ENCODE assay signal across 8 mouse cellular contexts in the genomic region with DNA sequence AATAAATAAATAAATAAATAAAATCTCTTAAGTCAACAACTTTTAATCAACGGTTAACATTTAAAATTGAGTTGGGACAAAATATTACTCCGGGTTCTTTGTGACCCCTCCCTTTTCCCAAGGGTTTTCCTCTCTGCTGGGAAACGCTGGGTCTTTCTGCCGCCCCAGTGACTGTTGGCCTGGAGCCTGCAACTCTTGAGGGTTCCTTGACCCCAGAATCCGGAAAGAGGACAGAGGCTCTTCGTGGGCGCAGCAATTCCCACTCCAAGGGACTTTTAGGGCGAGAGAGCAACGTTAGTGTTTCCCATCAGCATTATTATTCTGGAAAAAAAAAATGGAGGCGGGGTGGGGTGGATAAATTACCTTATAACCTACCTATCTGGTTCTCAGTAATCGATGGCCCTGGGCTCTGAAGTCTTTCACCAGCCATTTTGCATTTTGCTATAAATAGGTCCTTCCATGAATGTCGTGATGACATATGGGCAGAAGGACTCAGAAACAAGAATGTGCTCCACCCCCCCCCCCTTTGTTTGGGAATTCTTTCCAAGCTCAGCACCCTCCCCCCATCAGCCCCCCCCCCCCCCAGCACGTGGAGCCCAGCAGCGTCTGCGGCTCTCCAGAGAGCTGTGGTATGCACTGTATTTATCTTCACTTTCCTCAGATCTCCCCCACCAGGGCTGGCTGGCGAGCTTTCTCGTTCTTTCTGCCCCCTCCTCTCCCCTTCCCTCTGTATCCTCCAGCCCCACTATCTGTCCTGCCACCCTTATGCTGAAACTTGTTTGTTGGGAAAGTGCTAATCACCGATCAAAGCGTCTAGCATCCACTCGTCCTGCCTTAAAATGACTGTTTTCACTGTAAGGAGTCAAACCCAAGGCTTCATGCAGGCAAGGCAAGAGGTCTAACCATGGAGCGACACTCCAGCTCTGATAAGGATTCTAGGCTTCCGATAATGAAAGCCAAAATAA. TPM values are rescaled to one million over a fixed set of nuclear protein-coding genes. Genes with fewer than 3 reads are reported as not detected.
DNase-seq lines count a peak whose midpoint lies in the region; ATAC-seq and TF ChIP-seq lines count a peak whose summit lies in the region.

No protein-coding gene starts in this region.

- no peak for TF ChIP-seq CTCF in forebrain, postnatal 0 days (IDR thresholded peaks at IDR 0.05; ENCODE audit: low read depth)
- no peak for TF ChIP-seq CTCF in lung, postnatal 0 days (IDR thresholded peaks at IDR 0.05)

- no peak overlapping the region for H3K9ac ChIP-seq in forebrain, postnatal 0 days
- 0 out of 2 replicates have a peak overlapping the region, but pooled peaks have one; percentile 30 for H3K9ac ChIP-seq in lung, postnatal 0 days (replicated peaks; ENCODE audit: low read depth)

- ATAC-seq in forebrain, postnatal 0 days = 0 out of 2 replicates have a peak, but pooled peaks have one; percentile 33
- peak; percentile 54 for ATAC-seq in lung, postnatal 0 days

- H3K36me3 ChIP-seq in forebrain, postnatal 0 days (ENCODE audit: insufficient read depth) = no peaks in the 10 kb centered on the region
- H3K36me3 ChIP-seq in lung, postnatal 0 days (ENCODE audit: insufficient read depth, low read length) = no peaks in the 10 kb centered on the region

- intact Hi-C loops in left cerebral cortex, postnatal 25 days (cut with DNase I) = no loop called here

- peak overlapping the region; percentile 41 for H3K4me2 ChIP-seq in forebrain, postnatal 0 days (ENCODE audit: low read depth)
- peak overlapping the region; percentile 56 for H3K4me2 ChIP-seq in lung, postnatal 0 days (replicated peaks; ENCODE audit: low read depth, low read length)

- H3K4me1 ChIP-seq in forebrain, postnatal 0 days (ENCODE audit: insufficient read depth) = peaks cover 11% of the 10 kb centered on the region; the same call in 1 of the 2 replicates
- H3K4me1 ChIP-seq in lung, postnatal 0 days (ENCODE audit: insufficient read depth, low read depth, low read length) = peaks cover 8% of the 10 kb centered on the region; the same call in 1 of the 2 replicates

- H3K4me3 ChIP-seq in forebrain, postnatal 0 days (ENCODE audit: low read depth, low read length) = no peak overlapping the region; the same call in 1 of the 2 replicates
- peak overlapping the region; percentile 20 for H3K4me3 ChIP-seq in lung, postnatal 0 days (ENCODE audit: low read depth, low read length)

- no peaks in the 10 kb centered on the region for H3K27me3 ChIP-seq in forebrain, postnatal 0 days (ENCODE audit: insufficient read depth, low read length)
- no peaks in the 10 kb centered on the region for H3K27me3 ChIP-seq in lung, postnatal 0 days (replicated peaks; ENCODE audit: insufficient read depth, low read length)

- no peaks in the 10 kb centered on the region for H3K9me3 ChIP-seq in forebrain, postnatal 0 days (ENCODE audit: low read length)
- no peaks in the 10 kb centered on the region for H3K9me3 ChIP-seq in lung, postnatal 0 days (ENCODE audit: low read length)

- 14% methylated on average over 22 of the region's 22 CpGs for WGBS in forebrain, postnatal 0 days
- 5% methylated on average over 22 of the region's 22 CpGs for WGBS in lung, postnatal 0 days

- TF ChIP-seq EP300 in lung, postnatal 0 days (IDR thresholded peaks at IDR 0.05) = no peak; the same call in 1 of the 2 replicates

- DNase-seq in Muller cell, postnatal 12 days (ENCODE audit: inconsistent ontology term) = peak; percentile 83
- DNase-seq in c-Kit-negative CD71-positive TER-119-positive erythroid progenitor cells, embryonic 14.5 days (ENCODE audit: low read depth, low spot score) = peak; percentile 62
- DNase-seq in forebrain, postnatal 0 days = no peak
- peak; percentile 52 for DNase-seq in kidney, adult 18-20 months
- DNase-seq in lung, postnatal 0 days (ENCODE audit: low spot score) = peak; percentile 61
- peak; percentile 8 to 35 for DNase-seq in spleen, postnatal 36 days (ENCODE audit: low spot score in 2 of 2)
- no peak for DNase-seq in urinary bladder, postnatal 10 days (ENCODE audit: low spot score)
- DNase-seq in left cerebral cortex, postnatal 25 days (ENCODE audit: low spot score in 2 of 2) = no peak

- 0 out of 2 replicates have a peak overlapping the region, but pooled peaks have one; percentile 21 for H3K27ac ChIP-seq in forebrain, postnatal 0 days (ENCODE audit: low read depth, low read length)
- peak overlapping the region; percentile 83 for H3K27ac ChIP-seq in lung, postnatal 0 days (ENCODE audit: low read length)

RNA-seq across cellular contexts. Expression of gene Cdkl1, which starts 32.6 kb away (rescaled TPM):
- 30.8 and 35.7 TPM in 2 replicates for total RNA-seq in forebrain, postnatal 0 days (2014; rRNA removed)
- 13.7 and 16.9 TPM in 2 replicates for polyA plus RNA-seq in forebrain, postnatal 0 days (2015; fragmentation: Nextera tagmentation; extraction: Ambion mirVana)
- polyA plus RNA-seq in lung, postnatal 0 days (2015; fragmentation: Nextera tagmentation; extraction: Ambion mirVana) = 2.7 and 3.1 TPM in 2 replicates
- 10 to 100 TPM; 25.0 to 27.8 TPM for total RNA-seq in left cerebral cortex, postnatal 25 days (2021)

RNA-seq across cellular contexts. Expression of gene Atp5s, which starts 33.8 kb away (rescaled TPM):
- 16.1 and 19.9 TPM in 2 replicates for total RNA-seq in forebrain, postnatal 0 days (2014; rRNA removed)
- polyA plus RNA-seq in forebrain, postnatal 0 days (2015; fragmentation: Nextera tagmentation; extraction: Ambion mirVana) = 23.0 and 25.7 TPM in 2 replicates
- polyA plus RNA-seq in lung, postnatal 0 days (2015; fragmentation: Nextera tagmentation; extraction: Ambion mirVana) = 18.5 and 21.4 TPM in 2 replicates
- total RNA-seq in left cerebral cortex, postnatal 25 days (2021) = 10 to 100 TPM; 28.0 to 35.9 TPM

RNA-seq across cellular contexts. Expression of gene L2hgdh, which starts 33.8 kb away (rescaled TPM):
- 12.3 and 13.3 TPM in 2 replicates for total RNA-seq in forebrain, postnatal 0 days (2014; rRNA removed)
- 5.7 and 8.5 TPM in 2 replicates for polyA plus RNA-seq in forebrain, postnatal 0 days (2015; fragmentation: Nextera tagmentation; extraction: Ambion mirVana)
- 3.7 and 4.5 TPM in 2 replicates for polyA plus RNA-seq in lung, postnatal 0 days (2015; fragmentation: Nextera tagmentation; extraction: Ambion mirVana)
- 10 to 100 TPM; 19.4 to 19.6 TPM for total RNA-seq in left cerebral cortex, postnatal 25 days (2021)

Comparison
In these comparisons a context has a peak if more than half of its experiments do, and no peak if none do; other contexts are left out.
1. DNase-seq: peak in Muller cell, postnatal 12 days (single experiment), c-Kit-negative CD71-positive TER-119-positive erythroid progenitor cells, embryonic 14.5 days (single experiment), kidney, adult 18-20 months (single experiment), lung, postnatal 0 days (single experiment) and spleen, postnatal 36 days (2 of 2); none in forebrain, postnatal 0 days (single experiment), urinary bladder, postnatal 10 days (single experiment) and left cerebral cortex, postnatal 25 days (0 of 2).